Mouse (Mus musculus): Measurements from ENCODE around the gene Gm5741. TPM values are rescaled to one million over a fixed set of nuclear protein-coding genes. Genes with fewer than 3 reads are reported as not detected.

Gene Gm5741
- total and polyA plus RNA-seq, 3 experiments = not detected

DNA sequence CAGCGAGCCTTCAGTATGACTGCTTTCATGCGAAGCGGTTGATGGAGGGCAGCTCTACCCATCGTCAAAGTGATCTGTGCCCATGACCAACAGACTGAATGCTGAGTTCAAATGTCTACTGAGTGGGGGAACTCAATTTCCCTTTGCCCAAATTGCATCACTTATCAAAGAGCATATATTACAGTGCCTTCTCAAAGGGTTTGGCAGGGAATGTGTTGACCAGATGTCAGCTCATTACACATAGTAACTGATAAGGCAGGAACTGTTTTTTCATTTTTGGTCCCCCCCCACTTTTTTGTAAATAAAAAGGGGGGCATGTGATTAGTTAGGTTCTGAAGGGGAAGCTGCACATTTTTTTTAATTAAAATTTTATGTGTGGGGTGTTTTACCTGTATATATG, 5.2 kb downstream of the Gm5741 start:
- no peaks in the 10 kb centered on the region; the same call in 1 of the 2 replicates for H3K79me2 ChIP-seq (replicated peaks; ENCODE audit: control insufficient read depth, insufficient read depth, low read length)
- no peak overlapping the region for H3K27ac ChIP-seq
- H3K9ac ChIP-seq (ENCODE audit: low read depth, low read length) = no peak overlapping the region
- DNase-seq = no peak
- no peaks in the 10 kb centered on the region; the same call in 1 of the 2 replicates for H3K4me1 ChIP-seq (ENCODE audit: control insufficient read depth, insufficient read depth, low read length)
- H3K27me3 ChIP-seq (ENCODE audit: control insufficient read depth, insufficient read depth, low read length) = no peaks in the 10 kb centered on the region
- no peaks in the 10 kb centered on the region for H3K36me3 ChIP-seq (ENCODE audit: control insufficient read depth, insufficient read depth, low read length)
- no peak overlapping the region for H3K4me3 ChIP-seq
- TF ChIP-seq CTCF (IDR thresholded peaks at IDR 0.05) (no peak), EP300 (IDR thresholded peaks at IDR 0.05; ENCODE audit: insufficient read depth, low read depth, low read length) (no peak), POLR2A (IDR thresholded peaks at IDR 0.05; ENCODE audit: insufficient read depth, low read depth, low read length) (no peak)
- intact Hi-C loops (cut with DNase I) = no loop called here
- WGBS = 99% methylated on average over 4 of the region's 4 CpGs

- Histone ChIP-seq H3K27me3 (ENCODE audit: control insufficient read depth, insufficient read depth, low read length) (no peaks in the 10 kb centered on the region), H3K79me2 (replicated peaks; ENCODE audit: control insufficient read depth, insufficient read depth, low read length) (no peaks in the 10 kb centered on the region; the same call in 1 of the 2 replicates), H3K4me1 (ENCODE audit: control insufficient read depth, insufficient read depth, low read length) (no peaks in the 10 kb centered on the region; the same call in 1 of the 2 replicates), H3K27ac (peak within 1 kb of the TSS; percentile 53), H3K4me3 (peak within 1 kb of the TSS; percentile 84), H3K36me3 (ENCODE audit: control insufficient read depth, insufficient read depth, low read length) (no peaks in the 10 kb centered on the region), H3K9ac (ENCODE audit: low read depth, low read length) (peak within 1 kb of the TSS; percentile 57)
- peak; percentile 89 to 90 for DNase-seq
- intact Hi-C loops (cut with DNase I) = loop anchor here (1.0 kb wide), 1 partner anchor 11 kb away; the partner anchor contains the start of gene Dhps
- 0 out of 2 replicates have a peak, but pooled peaks have one; percentile 33 for TF ChIP-seq POLR2A (IDR thresholded peaks at IDR 0.05; ENCODE audit: insufficient read depth, low read depth, low read length)
- no peak for TF ChIP-seq CTCF (IDR thresholded peaks at IDR 0.05)
- under 1% methylated on average over 53 of the region's 53 CpGs for WGBS
Measured at GRCm38 (mm10) chr8:85059879-85060616, 7.7 kb downstream of the Gm5741 start, which contains the start of gene Fbxw9. Gene Fbxw9, plus strand, starts transcription at chr8:85060055.

GRCm38 (mm10) chr8:85057367-85057766, 10.4 kb downstream of the Gm5741 start:
- WGBS = 81% methylated on average over 7 of the region's 7 CpGs
- Histone ChIP-seq H3K4me1 (ENCODE audit: control insufficient read depth, insufficient read depth, low read length) (no peaks in the 10 kb centered on the region; the same call in 1 of the 2 replicates), H3K9ac (ENCODE audit: low read depth, low read length) (no peak overlapping the region), H3K36me3 (ENCODE audit: control insufficient read depth, insufficient read depth, low read length) (no peaks in the 10 kb centered on the region), H3K27ac (no peak overlapping the region), H3K27me3 (ENCODE audit: control insufficient read depth, insufficient read depth, low read length) (no peaks in the 10 kb centered on the region), H3K4me3 (no peak overlapping the region), H3K79me2 (replicated peaks; ENCODE audit: control insufficient read depth, insufficient read depth, low read length) (no peaks in the 10 kb centered on the region; the same call in 1 of the 2 replicates)
- no peak for DNase-seq
- TF ChIP-seq CTCF (IDR thresholded peaks at IDR 0.05) = no peak
- TF ChIP-seq POLR2A (IDR thresholded peaks at IDR 0.05; ENCODE audit: insufficient read depth, low read depth, low read length) = no peak
- TF ChIP-seq EP300 (IDR thresholded peaks at IDR 0.05; ENCODE audit: insufficient read depth, low read depth, low read length) = no peak
- intact Hi-C loops (cut with DNase I) = no loop called here

GRCm38 (mm10) chr8:85043619-85044018, 24.2 kb downstream of the Gm5741 start:
- Histone ChIP-seq H3K4me1 (ENCODE audit: control insufficient read depth, insufficient read depth, low read length) (no peaks in the 10 kb centered on the region; the same call in 1 of the 2 replicates), H3K9ac (ENCODE audit: low read depth, low read length) (no peak overlapping the region), H3K36me3 (ENCODE audit: control insufficient read depth, insufficient read depth, low read length) (no peaks in the 10 kb centered on the region), H3K27ac (no peak overlapping the region), H3K4me3 (no peak overlapping the region), H3K79me2 (replicated peaks; ENCODE audit: control insufficient read depth, insufficient read depth, low read length) (peaks cover 5% of the 10 kb centered on the region), H3K27me3 (ENCODE audit: control insufficient read depth, insufficient read depth, low read length) (no peaks in the 10 kb centered on the region)
- WGBS = 95% methylated on average over 6 of the region's 6 CpGs
- TF ChIP-seq CTCF (IDR thresholded peaks at IDR 0.05) (no peak), POLR2A (IDR thresholded peaks at IDR 0.05; ENCODE audit: insufficient read depth, low read depth, low read length) (no peak), EP300 (IDR thresholded peaks at IDR 0.05; ENCODE audit: insufficient read depth, low read depth, low read length) (no peak)
- no peak for DNase-seq
- intact Hi-C loops (cut with DNase I) = no loop called here

DNA sequence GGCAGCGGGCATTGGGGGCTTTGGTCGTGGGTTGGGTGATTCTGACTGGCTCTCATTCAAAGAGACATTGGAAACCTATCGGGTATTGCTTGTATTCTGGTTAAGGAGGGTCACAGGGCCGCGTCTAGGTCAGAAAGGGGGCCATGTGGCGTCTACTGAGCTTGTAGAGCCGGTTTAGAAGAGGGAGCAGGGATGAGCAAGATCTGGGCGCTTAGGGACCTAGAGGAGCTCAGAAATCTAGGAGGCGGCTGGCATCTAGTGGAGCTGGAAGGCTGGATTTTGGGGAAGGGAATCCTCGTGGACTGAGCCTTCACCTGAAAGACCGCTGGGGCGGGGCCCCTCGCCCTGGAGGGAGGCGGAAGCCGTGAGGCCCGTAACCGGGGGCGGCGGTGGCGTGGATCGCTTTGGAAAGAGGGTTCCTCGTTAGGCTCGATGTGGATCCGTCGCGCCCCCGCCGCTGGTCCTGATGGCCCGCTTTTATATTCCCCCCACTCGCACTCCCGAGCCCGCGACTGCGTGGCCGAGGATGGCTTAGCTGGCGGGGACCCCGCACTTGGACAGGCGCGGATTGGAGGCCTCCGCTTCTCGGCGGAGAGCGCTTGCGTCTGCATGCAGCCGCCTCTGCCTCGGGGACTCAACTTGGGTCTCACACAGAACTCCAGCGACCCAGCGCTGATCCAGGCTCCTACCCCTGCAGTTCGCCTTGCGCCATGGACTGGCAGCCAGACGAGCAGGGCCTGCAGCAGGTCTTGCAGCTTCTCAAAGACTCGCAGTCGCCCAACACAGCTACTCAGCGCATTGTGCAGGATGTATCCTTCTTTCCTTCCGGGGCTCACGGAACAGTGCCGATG, 29.9 kb downstream of the Gm5741 start:
- Histone ChIP-seq H3K4me1 (ENCODE audit: control insufficient read depth, insufficient read depth, low read length) (peaks cover 6% of the 10 kb centered on the region), H3K27me3 (ENCODE audit: control insufficient read depth, insufficient read depth, low read length) (no peaks in the 10 kb centered on the region), H3K4me3 (peak overlapping the region; percentile 76), H3K36me3 (ENCODE audit: control insufficient read depth, insufficient read depth, low read length) (peaks cover under 1% of the 10 kb centered on the region; the same call in 1 of the 2 replicates), H3K9ac (ENCODE audit: low read depth, low read length) (peak overlapping the region; percentile 94), H3K79me2 (replicated peaks; ENCODE audit: control insufficient read depth, insufficient read depth, low read length) (peaks cover 5% of the 10 kb centered on the region), H3K27ac (peak overlapping the region; percentile 96)
- peak; percentile 68 to 71 for DNase-seq
- TF ChIP-seq POLR2A (IDR thresholded peaks at IDR 0.05; ENCODE audit: insufficient read depth, low read depth, low read length) (no peak), CTCF (IDR thresholded peaks at IDR 0.05) (no peak), EP300 (IDR thresholded peaks at IDR 0.05; ENCODE audit: insufficient read depth, low read depth, low read length) (no peak)
- under 1% methylated on average over 57 of the region's 57 CpGs for WGBS
- intact Hi-C loops (cut with DNase I) = loop anchor here (5.0 kb wide), 1 partner anchor 34 kb away; the partner anchor contains the start of gene Dhps
